8 mouse cellular contexts compared by ENCODE assay signal in the genomic region with DNA sequence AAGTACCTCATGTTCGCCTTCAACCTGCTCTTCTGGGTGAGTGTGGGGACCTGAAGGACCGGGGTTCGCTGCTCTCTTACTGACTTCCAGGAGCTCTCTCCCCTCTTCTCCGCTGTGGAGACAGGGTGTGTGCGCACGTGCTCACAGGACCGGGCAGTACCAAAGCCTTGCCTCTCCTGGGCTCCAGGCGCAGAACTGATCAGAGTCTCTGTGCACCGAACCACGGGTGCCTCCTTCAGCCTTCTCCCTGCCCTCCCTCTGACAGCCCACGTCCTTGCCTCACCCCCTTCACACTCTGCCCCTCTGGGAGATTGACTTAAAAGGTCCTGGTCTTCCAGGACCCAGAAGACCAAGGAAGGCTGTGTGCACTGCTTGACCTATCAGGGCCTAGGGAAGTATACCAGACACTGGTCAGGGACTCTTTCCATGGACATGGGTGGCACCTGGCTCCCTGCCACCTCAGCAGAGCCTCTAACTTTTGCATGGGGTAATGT. TPM values are rescaled to one million over a fixed set of nuclear protein-coding genes. Genes with fewer than 3 reads are reported as not detected.
DNase-seq lines count a peak whose midpoint lies in the region; ATAC-seq and TF ChIP-seq lines count a peak whose summit lies in the region.

No protein-coding gene starts in this region.

- WGBS in kidney, postnatal 0 days = 13% methylated on average over 11 of the region's 11 CpGs
- 9% methylated on average over 11 of the region's 11 CpGs for WGBS in embryonic facial prominence, embryonic 13.5 days
- 5% methylated on average over 11 of the region's 11 CpGs for WGBS in hindbrain, postnatal 0 days

- H3K4me1 ChIP-seq in kidney, postnatal 0 days (replicated peaks; ENCODE audit: insufficient read depth, low read length) = peaks cover 24% of the 10 kb centered on the region
- H3K4me1 ChIP-seq in embryonic facial prominence, embryonic 13.5 days = peaks cover 31% of the 10 kb centered on the region
- peaks cover 12% of the 10 kb centered on the region for H3K4me1 ChIP-seq in hindbrain, postnatal 0 days (ENCODE audit: insufficient read depth, low read length)

- H3K4me2 ChIP-seq in kidney, postnatal 0 days (ENCODE audit: low read length) = peak overlapping the region; percentile 99
- H3K4me2 ChIP-seq in embryonic facial prominence, embryonic 13.5 days = peak overlapping the region; percentile 99
- H3K4me2 ChIP-seq in hindbrain, postnatal 0 days (ENCODE audit: low read depth, low read length) = peak overlapping the region; percentile 93

- H3K27ac ChIP-seq in kidney, postnatal 0 days = no peak overlapping the region
- H3K27ac ChIP-seq in embryonic facial prominence, embryonic 13.5 days = no peak overlapping the region
- peak overlapping the region; percentile 81 for H3K27ac ChIP-seq in hindbrain, postnatal 0 days

- no peak for TF ChIP-seq CTCF in kidney, postnatal 0 days (IDR thresholded peaks at IDR 0.05; ENCODE audit: low read depth)
- TF ChIP-seq CTCF in hindbrain, postnatal 0 days (IDR thresholded peaks at IDR 0.05; ENCODE audit: low read depth) = no peak

- ATAC-seq in kidney, postnatal 0 days (replicated peaks; ENCODE audit: low FRiP score, low read depth) = no peak
- no peak for ATAC-seq in embryonic facial prominence, embryonic 13.5 days (ENCODE audit: insufficient number of reproducible peaks, insufficient read depth, low FRiP score, low TSS enrichment, low read depth)
- ATAC-seq in hindbrain, postnatal 0 days = no peak

- peak overlapping the region; percentile 50 for H3K4me3 ChIP-seq in kidney, postnatal 0 days (replicated peaks; ENCODE audit: low read depth, low read length)
- H3K4me3 ChIP-seq in embryonic facial prominence, embryonic 13.5 days = peak overlapping the region; percentile 59
- peak overlapping the region; percentile 70 for H3K4me3 ChIP-seq in hindbrain, postnatal 0 days (ENCODE audit: low read length)

- 0 out of 2 replicates have a peak, but pooled peaks cover 8% of the 10 kb centered on the region for H3K36me3 ChIP-seq in kidney, postnatal 0 days (ENCODE audit: insufficient read depth, low read length)
- H3K36me3 ChIP-seq in embryonic facial prominence, embryonic 13.5 days = no peaks in the 10 kb centered on the region
- H3K36me3 ChIP-seq in hindbrain, postnatal 0 days (ENCODE audit: insufficient read depth, low read length) = no peaks in the 10 kb centered on the region

- no peaks in the 10 kb centered on the region for H3K9me3 ChIP-seq in kidney, postnatal 0 days (replicated peaks; ENCODE audit: low read length)
- no peaks in the 10 kb centered on the region for H3K9me3 ChIP-seq in embryonic facial prominence, embryonic 13.5 days
- H3K9me3 ChIP-seq in hindbrain, postnatal 0 days (ENCODE audit: low read length) = no peaks in the 10 kb centered on the region

- H3K9ac ChIP-seq in kidney, postnatal 0 days (ENCODE audit: low read depth, low read length) = peak overlapping the region; percentile 50; the same call in 1 of the 2 replicates
- H3K9ac ChIP-seq in embryonic facial prominence, embryonic 13.5 days = peak overlapping the region; percentile 70
- H3K9ac ChIP-seq in hindbrain, postnatal 0 days (replicated peaks; ENCODE audit: low read length) = peak overlapping the region; percentile 78

- H3K27me3 ChIP-seq in kidney, postnatal 0 days (ENCODE audit: insufficient read depth, low read length) = no peaks in the 10 kb centered on the region
- H3K27me3 ChIP-seq in embryonic facial prominence, embryonic 13.5 days = peaks cover 40% of the 10 kb centered on the region
- no peaks in the 10 kb centered on the region for H3K27me3 ChIP-seq in hindbrain, postnatal 0 days (ENCODE audit: insufficient read depth, low read length)

- DNase-seq in kidney, postnatal 0 days (ENCODE audit: low spot score) = no peak
- no peak for DNase-seq in kidney, postnatal 14 days
- DNase-seq in hindbrain, postnatal 0 days (ENCODE audit: low spot score) = no peak
- DNase-seq in naive thymus-derived CD4-positive, alpha-beta T cell, adult 2 months (ENCODE audit: low read depth) = peak; percentile 13
- no peak for DNase-seq in right cerebral cortex, postnatal 25 days
- DNase-seq in right cerebral cortex, adult 2 months (ENCODE audit: low spot score in 2 of 2) = no peak
- no peak for DNase-seq in adrenal gland, postnatal 4 days (ENCODE audit: low spot score in 2 of 2)

RNA-seq across cellular contexts. Expression of gene Tspan4, which starts 7.5 kb away (rescaled TPM):
- polyA plus RNA-seq in kidney, postnatal 0 days (2015; fragmentation: Nextera tagmentation; extraction: Ambion mirVana) = 109 and 115 TPM in 2 replicates
- polyA plus RNA-seq in embryonic facial prominence, embryonic 13.5 days (2015; fragmentation: Nextera tagmentation; extraction: Ambion mirVana) = 46.4 and 55.6 TPM in 2 replicates
- 101 and 119 TPM in 2 replicates for total RNA-seq in hindbrain, postnatal 0 days (2014; rRNA removed)
- polyA plus RNA-seq in hindbrain, postnatal 0 days (2015; fragmentation: Nextera tagmentation; extraction: Ambion mirVana) = 78.2 and 83.9 TPM in 2 replicates
- total RNA-seq in adrenal gland, postnatal 4 days (2021) = 10 to 100 TPM; 77.9 to 79.6 TPM

RNA-seq across cellular contexts. Expression of gene Polr2l, which starts 7.6 kb away (rescaled TPM):
- polyA plus RNA-seq in kidney, postnatal 0 days (2015; fragmentation: Nextera tagmentation; extraction: Ambion mirVana) = 68.5 and 72.2 TPM in 2 replicates
- polyA plus RNA-seq in embryonic facial prominence, embryonic 13.5 days (2015; fragmentation: Nextera tagmentation; extraction: Ambion mirVana) = 64.5 and 70.3 TPM in 2 replicates
- 25.5 and 46.1 TPM in 2 replicates for total RNA-seq in hindbrain, postnatal 0 days (2014; rRNA removed)
- polyA plus RNA-seq in hindbrain, postnatal 0 days (2015; fragmentation: Nextera tagmentation; extraction: Ambion mirVana) = 75.9 and 81.6 TPM in 2 replicates
- 10 to 100 TPM; 57.7 to 61.2 TPM for total RNA-seq in adrenal gland, postnatal 4 days (2021)

RNA-seq across cellular contexts. Expression of gene Cd151, which starts 15.4 kb away (rescaled TPM):
- polyA plus RNA-seq in kidney, postnatal 0 days (2015; fragmentation: Nextera tagmentation; extraction: Ambion mirVana) = 36.1 and 37.2 TPM in 2 replicates
- polyA plus RNA-seq in embryonic facial prominence, embryonic 13.5 days (2015; fragmentation: Nextera tagmentation; extraction: Ambion mirVana) = 16.5 and 16.6 TPM in 2 replicates
- total RNA-seq in hindbrain, postnatal 0 days (2014; rRNA removed) = 62.6 and 79.4 TPM in 2 replicates
- 16.1 and 18.5 TPM in 2 replicates for polyA plus RNA-seq in hindbrain, postnatal 0 days (2015; fragmentation: Nextera tagmentation; extraction: Ambion mirVana)
- 100 to 1,000 TPM; 209 to 215 TPM for total RNA-seq in adrenal gland, postnatal 4 days (2021)

RNA-seq across cellular contexts. Expression of gene Cracr2b, which starts 21.7 kb away (rescaled TPM):
- polyA plus RNA-seq in kidney, postnatal 0 days (2015; fragmentation: Nextera tagmentation; extraction: Ambion mirVana) = 16.1 and 20.5 TPM in 2 replicates
- 11.5 and 12.7 TPM in 2 replicates for polyA plus RNA-seq in embryonic facial prominence, embryonic 13.5 days (2015; fragmentation: Nextera tagmentation; extraction: Ambion mirVana)
- total RNA-seq in hindbrain, postnatal 0 days (2014; rRNA removed) = 2.1 and 5.0 TPM in 2 replicates
- polyA plus RNA-seq in hindbrain, postnatal 0 days (2015; fragmentation: Nextera tagmentation; extraction: Ambion mirVana) = 6.7 and 9.1 TPM in 2 replicates
- total RNA-seq in adrenal gland, postnatal 4 days (2021) = 10 to 100 TPM; 13.1 to 14.2 TPM

RNA-seq across cellular contexts. Expression of gene Pnpla2, which starts 27.6 kb away (rescaled TPM):
- polyA plus RNA-seq in kidney, postnatal 0 days (2015; fragmentation: Nextera tagmentation; extraction: Ambion mirVana) = 68.0 and 72.9 TPM in 2 replicates
- polyA plus RNA-seq in embryonic facial prominence, embryonic 13.5 days (2015; fragmentation: Nextera tagmentation; extraction: Ambion mirVana) = 13.4 and 13.5 TPM in 2 replicates
- 8.5 and 10.0 TPM in 2 replicates for total RNA-seq in hindbrain, postnatal 0 days (2014; rRNA removed)
- polyA plus RNA-seq in hindbrain, postnatal 0 days (2015; fragmentation: Nextera tagmentation; extraction: Ambion mirVana) = 20.0 and 22.4 TPM in 2 replicates
- total RNA-seq in adrenal gland, postnatal 4 days (2021) = 100 to 1,000 TPM; 173 to 205 TPM
